Mouse (Mus musculus) MEL (cell line): Measurements from ENCODE around the gene Crisp3. TPM values are rescaled to one million over a fixed set of nuclear protein-coding genes. Genes with fewer than 3 reads are reported as not detected.
A peak's percentile ranks its signal among the peaks of the same experiment; 100 is the strongest.

ENCODE experiments used
- DNase-seq: peaks from one replicate; pipeline ENCODE4 v3.0.0; 2011; ENCODE audit warnings: low read depth, low spot score
- H3K27ac ChIP-seq: 2 replicates; pipeline ENCODE4 v1.5.1; 2012; ENCODE audit warnings: low read depth, mild to moderate bottlenecking, control low read depth, low read length, moderate library complexity; ENCODE audit not compliant: control insufficient read depth
- H3K27me3 ChIP-seq, 2 experiments: fragments of 150-350 bp in 1 of 2; sonication (generic) in 1 of 2; 2 replicates each; pipeline ENCODE4 v1.6.1; 2012; ENCODE audit warnings: low read length in 2 of 2, mild to moderate bottlenecking in 2 of 2, improper control_type of control experiment in 1 of 2, moderate library complexity in 1 of 2; ENCODE audit not compliant: insufficient read depth in 2 of 2, control insufficient read depth in 1 of 2
- H3K36me3 ChIP-seq, 2 experiments: 2 replicates each; pipeline ENCODE4 v1.6.1; 2012 to 2014; ENCODE audit warnings: low read length in 2 of 2, improper control_type of control experiment in 1 of 2, inconsistent platforms in 1 of 2, mild to moderate bottlenecking in 1 of 2; ENCODE audit not compliant: insufficient read depth in 2 of 2, control insufficient read depth in 1 of 2
- H3K4me1 ChIP-seq, 2 experiments: fragments of 150-350 bp in 1 of 2; sonication (generic) in 1 of 2; 2 replicates each; pipeline ENCODE4 v1.6.1; 2012; ENCODE audit warnings: low read length in 2 of 2, improper control_type of control experiment in 1 of 2, mild to moderate bottlenecking in 1 of 2; ENCODE audit not compliant: insufficient read depth in 2 of 2, control insufficient read depth in 1 of 2
- H3K4me3 ChIP-seq, 2 experiments: fragments of 150-350 bp in 1 of 2; sonication (generic) in 1 of 2; 2 replicates each; pipeline ENCODE4 v1.5.1; 2012; ENCODE audit warnings: low read depth in 2 of 2, low read length in 2 of 2, mild to moderate bottlenecking in 2 of 2, moderate library complexity in 2 of 2, control low read depth in 1 of 2, improper control_type of control experiment in 1 of 2; ENCODE audit not compliant: control insufficient read depth in 1 of 2, insufficient read depth in 1 of 2
- H3K79me2 ChIP-seq: 2 replicates; pipeline ENCODE4 v1.6.1; 2012; ENCODE audit warnings: mild to moderate bottlenecking, low read length, moderate library complexity; ENCODE audit not compliant: control insufficient read depth, poor library complexity, insufficient read depth
- H3K9ac ChIP-seq: 2 replicates; pipeline ENCODE4 v1.6.1; 2012; ENCODE audit warnings: low read depth, mild to moderate bottlenecking, control low read depth, low read length, moderate library complexity; ENCODE audit not compliant: control insufficient read depth, poor library complexity, severe bottlenecking
- H3K9me3 ChIP-seq: fragments of 150-350 bp; sonication (generic); replicated peaks from 2 replicates; pipeline ENCODE4 v1.6.1; 2012; ENCODE audit warnings: mild to moderate bottlenecking, low read length, improper control_type of control experiment, moderate library complexity; ENCODE audit not compliant: insufficient read depth
- CHD1 ChIP-seq: IDR thresholded peaks from 2 replicates; pipeline ENCODE4 v1.6.1; 2012; ENCODE audit warnings: low read depth, mild to moderate bottlenecking, inconsistent platforms, low read length, improper control_type of control experiment
- CHD2 ChIP-seq: IDR thresholded peaks from 2 replicates; pipeline ENCODE4 v1.6.1; 2011; ENCODE audit warnings: low read length, improper control_type of control experiment
- CTCF ChIP-seq, 3 experiments: IDR thresholded peaks in 2 of 3; conservative IDR thresholded peaks in 1 of 3; 2 replicates each; pipeline ENCODE4 v1.5.1; 2011 to 2012; ENCODE audit warnings: low read length in 3 of 3, low read depth in 2 of 3, mild to moderate bottlenecking in 2 of 3, improper control_type of control experiment in 1 of 3, inconsistent platforms in 1 of 3, mixed read lengths in 1 of 3, moderate library complexity in 1 of 3; ENCODE audit not compliant: control insufficient read depth in 1 of 3, insufficient read depth in 1 of 3, poor library complexity in 1 of 3, severe bottlenecking in 1 of 3
- EP300 ChIP-seq, 2 experiments: IDR thresholded peaks; 2 replicates each; pipeline ENCODE4 v1.6.1; 2011; ENCODE audit warnings: improper control_type of control experiment in 2 of 2, low read length in 2 of 2, low read depth in 1 of 2, mild to moderate bottlenecking in 1 of 2
- ETS1 ChIP-seq: IDR thresholded peaks from 2 replicates; pipeline ENCODE4 v1.6.1; 2012; ENCODE audit warnings: low read depth, mild to moderate bottlenecking, inconsistent platforms, low read length, improper control_type of control experiment, moderate library complexity
- MAX ChIP-seq: IDR thresholded peaks from 2 replicates; pipeline ENCODE4 v1.6.1; 2011; ENCODE audit warnings: low read length, improper control_type of control experiment
- MEF2A ChIP-seq: IDR thresholded peaks from 2 replicates; pipeline ENCODE4 v1.6.1; 2014; ENCODE audit warnings: low read depth, mild to moderate bottlenecking, inconsistent platforms, low read length, improper control_type of control experiment; ENCODE audit not compliant: poor library complexity, insufficient replicate concordance, severe bottlenecking; ENCODE audit errors: extremely low read depth
- MYC ChIP-seq: IDR thresholded peaks from 2 replicates; pipeline ENCODE4 v1.6.1; 2011; ENCODE audit warnings: low read depth, mild to moderate bottlenecking, low read length, improper control_type of control experiment, moderate library complexity
- NELFE ChIP-seq: IDR thresholded peaks from 2 replicates; pipeline ENCODE4 v1.6.1; 2011; ENCODE audit warnings: low read depth, low read length, improper control_type of control experiment
- POLR2A ChIP-seq, 2 experiments: IDR thresholded peaks; 2 replicates each; pipeline ENCODE4 v1.6.1; 2011 to 2012; ENCODE audit warnings: low read length in 2 of 2, mild to moderate bottlenecking in 2 of 2, control low read depth in 1 of 2, improper control_type of control experiment in 1 of 2, low read depth in 1 of 2, moderate library complexity in 1 of 2; ENCODE audit not compliant: control insufficient read depth in 1 of 2, insufficient read depth in 1 of 2, poor library complexity in 1 of 2
- POLR2AphosphoS2 ChIP-seq: IDR thresholded peaks from 2 replicates; pipeline ENCODE4 v1.6.1; 2011; ENCODE audit warnings: low read length, improper control_type of control experiment
- RAD21 ChIP-seq: IDR thresholded peaks from 2 replicates; pipeline ENCODE4 v1.6.1; 2011; ENCODE audit warnings: mild to moderate bottlenecking, low read depth, low read length, improper control_type of control experiment
- SMC3 ChIP-seq: IDR thresholded peaks from 2 replicates; pipeline ENCODE4 v1.6.1; 2011; ENCODE audit warnings: low read depth, low read length, improper control_type of control experiment
- USF1 ChIP-seq: IDR thresholded peaks from 2 replicates; pipeline ENCODE4 v1.6.1; 2014; ENCODE audit warnings: low read depth, mild to moderate bottlenecking, inconsistent platforms, low read length, improper control_type of control experiment, moderate library complexity
- USF2 ChIP-seq, 2 experiments: IDR thresholded peaks; 2 replicates each; pipeline ENCODE4 v1.6.1; 2011 to 2012; ENCODE audit warnings: improper control_type of control experiment in 2 of 2, low read length in 2 of 2, borderline replicate concordance in 1 of 2, inconsistent platforms in 1 of 2, low read depth in 1 of 2, mild to moderate bottlenecking in 1 of 2; ENCODE audit not compliant: insufficient read depth in 1 of 2
- ZC3H11A ChIP-seq: IDR thresholded peaks from 2 replicates; pipeline ENCODE4 v1.6.1; 2012; ENCODE audit warnings: low read depth, mild to moderate bottlenecking, inconsistent platforms, low read length, improper control_type of control experiment
- ZNF384 ChIP-seq: IDR thresholded peaks from 2 replicates; pipeline ENCODE4 v1.6.1; 2012; ENCODE audit warnings: low read depth, mild to moderate bottlenecking, inconsistent platforms, low read length, improper control_type of control experiment
- polyA plus RNA-seq, 2 experiments: library from polyadenylated mRNA; stranded (reverse) in 1 of 2; unstranded in 1 of 2; fragments of >175 nt in 1 of 2; fragments of >200 nt in 1 of 2; gene quantifications; 2 replicates each; pipeline versions ENCODE4 v1.2.1 to v1.2.4; 2012; ENCODE audit warnings: low replicate concordance in 2 of 2, low read depth in 1 of 2; ENCODE audit not compliant: insufficient read length in 2 of 2, insufficient read depth in 1 of 2, missing spikeins in 1 of 2
- total RNA-seq: library from RNA; depleted of rRNA; stranded (reverse); fragments of 300-350 nt; gene quantifications from 2 replicates; pipeline ENCODE4 v1.2.3, GENCODE M21; 2012; rRNA removed

Gene Crisp3
- not detected in 2 replicates for total RNA-seq
- not detected for polyA plus RNA-seq

DNA sequence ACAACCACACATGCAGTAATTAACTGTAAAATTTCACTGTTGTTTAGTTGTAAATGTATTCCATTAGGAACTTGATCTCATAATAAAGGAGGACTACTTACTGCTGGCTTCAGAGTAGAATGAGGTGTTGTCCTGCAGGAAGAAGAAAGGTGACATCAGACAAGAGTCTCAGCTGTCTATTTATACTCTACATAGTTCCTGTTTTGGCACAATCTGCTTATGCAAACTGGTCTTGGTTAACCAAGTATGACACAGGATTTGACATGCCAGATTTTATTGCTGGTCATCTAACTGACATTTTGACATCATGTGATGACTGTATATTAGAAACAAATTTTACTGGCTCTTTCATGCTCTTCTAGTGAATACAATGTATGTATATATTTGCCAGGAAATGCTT is at the start of gene Crisp3:
Gene Crisp3, minus strand, starts transcription at position 154 of the 400 bp plus-strand sequence.
- TF ChIP-seq NELFE: no peak
- no peak for TF ChIP-seq CHD2
- TF ChIP-seq ETS1: 0 out of 2 replicates have a peak, but pooled peaks have one; percentile 27
- no peak within 1 kb of the TSS for H3K9ac ChIP-seq
- no peaks in the 10 kb centered on the region for H3K27me3 ChIP-seq
- no peaks in the 10 kb centered on the region for H3K4me1 ChIP-seq
- no peaks in the 10 kb centered on the region for H3K36me3 ChIP-seq
- no peak within 1 kb of the TSS for H3K4me3 ChIP-seq
- DNase-seq: peak; percentile 9
- H3K27ac ChIP-seq: no peak within 1 kb of the TSS
- no peaks in the 10 kb centered on the region for H3K9me3 ChIP-seq
- H3K79me2 ChIP-seq: no peaks in the 10 kb centered on the region

DNA sequence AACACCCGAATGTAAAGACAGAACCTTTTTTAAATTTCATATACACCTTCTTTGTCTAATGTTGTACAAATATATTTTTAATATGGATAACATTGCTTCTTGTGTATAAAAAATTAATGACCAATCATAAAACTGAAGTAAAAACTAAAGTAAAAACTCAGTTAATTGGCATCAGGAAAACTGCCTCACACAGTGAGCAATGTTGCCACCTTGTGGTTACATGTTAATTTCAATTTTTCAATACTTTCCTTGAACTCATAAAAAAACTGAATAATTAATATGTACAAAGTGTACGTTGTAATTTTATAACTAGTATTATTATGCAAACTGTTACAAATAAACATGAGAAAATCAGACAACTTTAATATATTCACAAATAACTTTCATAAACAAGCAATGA is 43.3 kb upstream of the Crisp3 start:
- no peak overlapping the region for H3K27ac ChIP-seq
- no peaks in the 10 kb centered on the region for H3K9me3 ChIP-seq
- no peaks in the 10 kb centered on the region for H3K36me3 ChIP-seq
- DNase-seq: peak; percentile 42
- H3K9ac ChIP-seq: no peak overlapping the region
- no peaks in the 10 kb centered on the region for H3K79me2 ChIP-seq
- TF ChIP-seq USF2 (IDR thresholded peaks at IDR 0.05; ENCODE audit: borderline replicate concordance in 1 of 2, insufficient read depth in 1 of 2, low read depth in 1 of 2, low read length in 2 of 2): no peak
- no peak for TF ChIP-seq POLR2AphosphoS2
- no peak for TF ChIP-seq MYC
- peak in 2 of 3 experiments; percentile 13 to 69; a peak in 3 of 6 replicates for TF ChIP-seq CTCF (IDR thresholded peaks at IDR 0.05 in 2 of 3, conservative IDR thresholded peaks at IDR 0.05 in 1 of 3; ENCODE audit: control insufficient read depth in 1 of 3, insufficient read depth in 1 of 3, low read depth in 2 of 3, low read length in 3 of 3, poor library complexity in 1 of 3, severe bottlenecking in 1 of 3)
- TF ChIP-seq ZNF384: no peak
- TF ChIP-seq MAX: no peak
- peak; percentile 72 for TF ChIP-seq ZC3H11A
- no peak for TF ChIP-seq POLR2A (IDR thresholded peaks at IDR 0.05; ENCODE audit: control insufficient read depth in 1 of 2, insufficient read depth in 1 of 2, low read depth in 1 of 2, low read length in 2 of 2, poor library complexity in 1 of 2)
- no peak for TF ChIP-seq CHD1
- TF ChIP-seq MEF2A: no peak
- TF ChIP-seq SMC3: peak; percentile 85
- peak; percentile 81 for TF ChIP-seq RAD21
- TF ChIP-seq USF1: no peak
- TF ChIP-seq CHD2: no peak
- no peak for TF ChIP-seq EP300 (IDR thresholded peaks at IDR 0.05; ENCODE audit: low read depth in 1 of 2, low read length in 2 of 2)
- no peaks in the 10 kb centered on the region for H3K27me3 ChIP-seq
- no peaks in the 10 kb centered on the region for H3K4me1 ChIP-seq
- no peak overlapping the region for H3K4me3 ChIP-seq
